Mouse (Mus musculus) thymus, adult 18-20 months (tissue): ENCODE measurements around the gene Rplp0.

ENCODE experiments used
- DNase-seq, 2 experiments: peaks; one replicate each; pipeline ENCODE4 v3.0.0; 2022; ENCODE audit warnings: mixed read lengths in 2 of 2

Gene Rplp0

GRCm38 (mm10) chr5:115586780-115587179 is 27.5 kb downstream of the Rplp0 start:
- DNase-seq = no peak

GRCm38 (mm10) chr5:115591028-115591427 is 31.8 kb downstream of the Rplp0 start:
- no peak for DNase-seq

- no peak for DNase-seq
These were observed 32.2 kb downstream of the Rplp0 start for GRCm38 (mm10) chr5:115591506-115591905.

- DNase-seq = no peak
These were observed 44.3 kb downstream of the Rplp0 start for GRCm38 (mm10) chr5:115603561-115603960.

- no peak for DNase-seq
These were observed 52.3 kb downstream of the Rplp0 start for GRCm38 (mm10) chr5:115611566-115611965.
